Mouse (Mus musculus): ENCODE measurements around the gene Lamb1. TPM values are rescaled to one million over a fixed set of nuclear protein-coding genes. Genes with fewer than 3 reads are reported as not detected.

Lamb1 gene
- polyA plus RNA-seq, 1 experiment, result 14.0 TPM

GRCm38 (mm10) chr12:31248165-31248564 is 16.9 kb upstream of the Lamb1 start:
- Histone ChIP-seq H3K27ac (ENCODE audit: control insufficient read depth, insufficient read depth, low read length) (no peak overlapping the region), H3K27me3 (ENCODE audit: control insufficient read depth, insufficient read depth, low read length) (no peaks in the 10 kb centered on the region), H3K4me3 (ENCODE audit: control insufficient read depth, insufficient read depth, low read length) (no peak overlapping the region), H3K36me3 (ENCODE audit: control insufficient read depth, insufficient read depth, low read length) (no peaks in the 10 kb centered on the region), H3K4me1 (replicated peaks; ENCODE audit: control insufficient read depth, insufficient read depth, low read length) (no peaks in the 10 kb centered on the region)
- WGBS, result 54% methylated on average over 3 of the region's 3 CpGs
- no peak for DNase-seq
- no peak for TF ChIP-seq POLR2A (IDR thresholded peaks at IDR 0.05; ENCODE audit: control insufficient read depth, extremely low read depth, insufficient read depth, low read length, poor library complexity)
- no peak for TF ChIP-seq CTCF (IDR thresholded peaks at IDR 0.05; ENCODE audit: borderline replicate concordance, control insufficient read depth, extremely low read depth, insufficient read depth, low read length, poor library complexity)

DNA sequence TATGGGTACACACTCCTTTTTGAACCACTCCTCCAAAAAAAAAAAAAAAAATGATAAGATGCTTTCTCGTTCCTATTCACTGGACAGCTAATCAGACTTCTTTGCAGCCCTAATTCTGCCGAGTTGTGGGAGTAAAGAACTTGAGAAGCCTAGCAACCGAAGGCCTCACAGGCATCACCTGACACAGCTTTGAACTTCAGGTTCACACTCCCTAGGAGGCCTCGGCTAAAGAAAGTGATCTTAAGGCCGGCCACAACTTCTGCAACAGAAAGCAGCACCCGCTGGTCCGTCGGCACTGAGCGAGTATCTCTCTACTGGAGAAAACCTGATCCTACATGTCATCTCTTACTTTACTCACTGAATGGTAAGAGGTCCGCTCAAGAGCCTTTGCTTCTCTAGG is 16.4 kb upstream of the Lamb1 start:
- no peak overlapping the region for H3K27ac ChIP-seq (ENCODE audit: control insufficient read depth, insufficient read depth, low read length)
- DNase-seq, result no peak
- TF ChIP-seq CTCF (IDR thresholded peaks at IDR 0.05; ENCODE audit: borderline replicate concordance, control insufficient read depth, extremely low read depth, insufficient read depth, low read length, poor library complexity) (no peak), POLR2A (IDR thresholded peaks at IDR 0.05; ENCODE audit: control insufficient read depth, extremely low read depth, insufficient read depth, low read length, poor library complexity) (no peak)
- no peaks in the 10 kb centered on the region for H3K4me1 ChIP-seq (replicated peaks; ENCODE audit: control insufficient read depth, insufficient read depth, low read length)
- no peaks in the 10 kb centered on the region for H3K27me3 ChIP-seq (ENCODE audit: control insufficient read depth, insufficient read depth, low read length)
- WGBS, result 71% methylated on average over 10 of the region's 10 CpGs
- H3K4me3 ChIP-seq (ENCODE audit: control insufficient read depth, insufficient read depth, low read length), result no peak overlapping the region
- H3K36me3 ChIP-seq (ENCODE audit: control insufficient read depth, insufficient read depth, low read length), result no peaks in the 10 kb centered on the region

DNA sequence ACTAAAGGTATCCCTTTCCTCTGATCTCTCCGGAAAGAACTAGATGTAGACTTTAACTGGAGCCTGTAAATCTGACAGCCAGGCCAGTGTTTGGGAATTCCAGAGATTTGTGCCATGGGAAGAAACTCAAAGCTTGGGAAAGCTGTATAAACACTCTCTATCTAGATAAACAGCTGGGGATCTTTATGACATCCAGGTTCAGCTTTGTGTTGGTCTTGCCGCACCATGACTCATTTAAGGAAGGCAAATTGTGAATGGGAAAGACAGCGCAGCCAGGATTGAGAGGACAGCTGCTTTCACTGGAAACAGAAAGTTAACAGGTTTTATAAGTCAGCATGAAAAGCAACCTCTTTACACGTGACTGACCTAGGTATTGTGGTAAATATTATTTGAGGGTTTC is 12.8 kb upstream of the Lamb1 start:
- 67% methylated on average over 4 of the region's 4 CpGs for WGBS
- TF ChIP-seq POLR2A (IDR thresholded peaks at IDR 0.05; ENCODE audit: control insufficient read depth, extremely low read depth, insufficient read depth, low read length, poor library complexity) (no peak), CTCF (IDR thresholded peaks at IDR 0.05; ENCODE audit: borderline replicate concordance, control insufficient read depth, extremely low read depth, insufficient read depth, low read length, poor library complexity) (no peak)
- no peaks in the 10 kb centered on the region for H3K36me3 ChIP-seq (ENCODE audit: control insufficient read depth, insufficient read depth, low read length)
- no peaks in the 10 kb centered on the region for H3K27me3 ChIP-seq (ENCODE audit: control insufficient read depth, insufficient read depth, low read length)
- DNase-seq, result no peak
- H3K4me3 ChIP-seq (ENCODE audit: control insufficient read depth, insufficient read depth, low read length), result no peak overlapping the region
- no peak overlapping the region for H3K27ac ChIP-seq (ENCODE audit: control insufficient read depth, insufficient read depth, low read length)
- H3K4me1 ChIP-seq (replicated peaks; ENCODE audit: control insufficient read depth, insufficient read depth, low read length), result no peaks in the 10 kb centered on the region

DNA sequence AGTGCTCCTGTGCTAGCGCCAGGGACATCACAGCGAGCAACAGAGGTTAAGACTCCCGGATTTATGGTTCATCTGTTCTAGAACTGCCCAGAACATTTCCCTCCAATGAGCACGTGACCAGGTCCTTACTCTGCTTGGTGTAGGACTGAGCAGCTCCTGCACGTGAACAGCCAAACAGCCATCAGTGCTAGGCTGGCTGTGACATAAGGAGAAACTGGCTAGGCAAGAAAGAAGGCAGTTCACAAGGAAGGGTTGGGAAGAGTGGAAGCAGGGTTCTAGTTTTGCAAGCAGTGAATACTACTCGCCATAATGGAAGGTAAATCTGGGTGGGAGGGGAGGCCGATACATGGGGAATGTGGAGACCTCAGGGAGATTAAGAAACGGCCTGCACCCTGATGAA is 10.1 kb upstream of the Lamb1 start:
- Histone ChIP-seq H3K4me1 (replicated peaks; ENCODE audit: control insufficient read depth, insufficient read depth, low read length) (no peaks in the 10 kb centered on the region), H3K27ac (ENCODE audit: control insufficient read depth, insufficient read depth, low read length) (no peak overlapping the region), H3K36me3 (ENCODE audit: control insufficient read depth, insufficient read depth, low read length) (no peaks in the 10 kb centered on the region), H3K27me3 (ENCODE audit: control insufficient read depth, insufficient read depth, low read length) (no peaks in the 10 kb centered on the region), H3K4me3 (ENCODE audit: control insufficient read depth, insufficient read depth, low read length) (no peak overlapping the region)
- TF ChIP-seq POLR2A (IDR thresholded peaks at IDR 0.05; ENCODE audit: control insufficient read depth, extremely low read depth, insufficient read depth, low read length, poor library complexity), result no peak
- TF ChIP-seq CTCF (IDR thresholded peaks at IDR 0.05; ENCODE audit: borderline replicate concordance, control insufficient read depth, extremely low read depth, insufficient read depth, low read length, poor library complexity), result no peak
- WGBS, result 91% methylated on average over 8 of the region's 8 CpGs
- no peak for DNase-seq

- DNase-seq, result no peak
- H3K4me1 ChIP-seq (replicated peaks; ENCODE audit: control insufficient read depth, insufficient read depth, low read length), result no peaks in the 10 kb centered on the region
- 89% methylated on average over 9 of the region's 9 CpGs for WGBS
- no peak overlapping the region for H3K4me3 ChIP-seq (ENCODE audit: control insufficient read depth, insufficient read depth, low read length)
- no peak overlapping the region for H3K27ac ChIP-seq (ENCODE audit: control insufficient read depth, insufficient read depth, low read length)
- H3K36me3 ChIP-seq (ENCODE audit: control insufficient read depth, insufficient read depth, low read length), result no peaks in the 10 kb centered on the region
- H3K27me3 ChIP-seq (ENCODE audit: control insufficient read depth, insufficient read depth, low read length), result no peaks in the 10 kb centered on the region
- TF ChIP-seq POLR2A (IDR thresholded peaks at IDR 0.05; ENCODE audit: control insufficient read depth, extremely low read depth, insufficient read depth, low read length, poor library complexity) (no peak), CTCF (IDR thresholded peaks at IDR 0.05; ENCODE audit: borderline replicate concordance, control insufficient read depth, extremely low read depth, insufficient read depth, low read length, poor library complexity) (no peak)
Measured at GRCm38 (mm10) chr12:31256121-31256903, 8.7 kb upstream of the Lamb1 start.

GRCm38 (mm10) chr12:31261882-31262281 is 3.2 kb upstream of the Lamb1 start:
- WGBS, result 84% methylated on average over 3 of the region's 3 CpGs
- Histone ChIP-seq H3K4me1 (replicated peaks; ENCODE audit: control insufficient read depth, insufficient read depth, low read length) (no peaks in the 10 kb centered on the region), H3K27me3 (ENCODE audit: control insufficient read depth, insufficient read depth, low read length) (no peaks in the 10 kb centered on the region), H3K27ac (ENCODE audit: control insufficient read depth, insufficient read depth, low read length) (no peak overlapping the region), H3K4me3 (ENCODE audit: control insufficient read depth, insufficient read depth, low read length) (no peak overlapping the region), H3K36me3 (ENCODE audit: control insufficient read depth, insufficient read depth, low read length) (no peaks in the 10 kb centered on the region)
- TF ChIP-seq POLR2A (IDR thresholded peaks at IDR 0.05; ENCODE audit: control insufficient read depth, extremely low read depth, insufficient read depth, low read length, poor library complexity) (no peak), CTCF (IDR thresholded peaks at IDR 0.05; ENCODE audit: borderline replicate concordance, control insufficient read depth, extremely low read depth, insufficient read depth, low read length, poor library complexity) (no peak)
- DNase-seq, result no peak

All from thymus, adult 2 months (tissue).